Mouse (Mus musculus): Measurements from ENCODE around the gene Crb2. TPM values are rescaled to one million over a fixed set of nuclear protein-coding genes. Genes with fewer than 3 reads are reported as not detected.

Gene Crb2
- polyA plus RNA-seq, 1 experiment from 2014 or later, result 2.2 TPM

GRCm38 (mm10) chr2:37777958-37778720, 2.1 kb downstream of the Crb2 start:
- H3K27me3 ChIP-seq (ENCODE audit: control insufficient read depth, insufficient read depth, low read length), result 0 out of 2 replicates have a peak, but pooled peaks cover 3% of the 10 kb centered on the region
- no peak for ATAC-seq (ENCODE audit: insufficient number of reproducible peaks, insufficient read depth, low FRiP score, low read depth)
- H3K36me3 ChIP-seq (ENCODE audit: control insufficient read depth, insufficient read depth, low read length), result no peaks in the 10 kb centered on the region
- no peak overlapping the region for H3K4me2 ChIP-seq (ENCODE audit: low read length)
- H3K27ac ChIP-seq (replicated peaks in 1 of 2; ENCODE audit: control insufficient read depth in 1 of 2, insufficient read depth in 1 of 2, low read depth in 2 of 2, low read length in 2 of 2), result no peak overlapping the region
- H3K4me1 ChIP-seq (ENCODE audit: control insufficient read depth in 2 of 2, insufficient read depth in 2 of 2, low read length in 2 of 2), result peaks cover 46 to 50% of the 10 kb centered on the region in 2 experiments
- no peaks in the 10 kb centered on the region for H3K9me3 ChIP-seq (ENCODE audit: control insufficient read depth, low read length)
- H3K9ac ChIP-seq (ENCODE audit: low read length), result no peak overlapping the region
- H3K4me3 ChIP-seq (ENCODE audit: control insufficient read depth in 1 of 2, insufficient read depth in 1 of 2, low read depth in 1 of 2, low read length in 2 of 2), result no peak overlapping the region
- WGBS, result 44% methylated on average over 10 of the region's 10 CpGs

GRCm38 (mm10) chr2:37780270-37780929, 4.4 kb downstream of the Crb2 start:
- 0 out of 2 replicates have a peak, but pooled peaks cover 3% of the 10 kb centered on the region for H3K27me3 ChIP-seq (ENCODE audit: control insufficient read depth, insufficient read depth, low read length)
- 2% methylated on average over 14 of the region's 14 CpGs for WGBS
- peak overlapping the region; percentile 27 to 29 for H3K4me3 ChIP-seq (ENCODE audit: control insufficient read depth in 1 of 2, insufficient read depth in 1 of 2, low read depth in 1 of 2, low read length in 2 of 2)
- H3K27ac ChIP-seq (replicated peaks in 1 of 2; ENCODE audit: control insufficient read depth in 1 of 2, insufficient read depth in 1 of 2, low read depth in 2 of 2, low read length in 2 of 2), result peak overlapping the region; percentile 7 to 42; a peak in 3 of 4 replicates
- no peaks in the 10 kb centered on the region for H3K36me3 ChIP-seq (ENCODE audit: control insufficient read depth, insufficient read depth, low read length)
- no peaks in the 10 kb centered on the region for H3K9me3 ChIP-seq (ENCODE audit: control insufficient read depth, low read length)
- peak overlapping the region; percentile 63 for H3K4me2 ChIP-seq (ENCODE audit: low read length)
- peak overlapping the region; percentile 31; the same call in 1 of the 2 replicates for H3K9ac ChIP-seq (ENCODE audit: low read length)
- H3K4me1 ChIP-seq (ENCODE audit: control insufficient read depth in 2 of 2, insufficient read depth in 2 of 2, low read length in 2 of 2), result peaks cover 46 to 50% of the 10 kb centered on the region in 2 experiments
- ATAC-seq (ENCODE audit: insufficient number of reproducible peaks, insufficient read depth, low FRiP score, low read depth), result peak; percentile 58

GRCm38 (mm10) chr2:37781421-37781820, 5.4 kb downstream of the Crb2 start:
- Histone ChIP-seq H3K4me3 (ENCODE audit: control insufficient read depth in 1 of 2, insufficient read depth in 1 of 2, low read depth in 1 of 2, low read length in 2 of 2) (no peak overlapping the region), H3K27me3 (ENCODE audit: control insufficient read depth, insufficient read depth, low read length) (0 out of 2 replicates have a peak, but pooled peaks cover 6% of the 10 kb centered on the region), H3K9ac (ENCODE audit: low read length) (no peak overlapping the region), H3K4me1 (ENCODE audit: control insufficient read depth in 2 of 2, insufficient read depth in 2 of 2, low read length in 2 of 2) (peaks cover 43 to 46% of the 10 kb centered on the region in 2 experiments), H3K27ac (replicated peaks in 1 of 2; ENCODE audit: control insufficient read depth in 1 of 2, insufficient read depth in 1 of 2, low read depth in 2 of 2, low read length in 2 of 2) (peak overlapping the region; percentile 12 to 42; a peak in 2 of 4 replicates), H3K4me2 (ENCODE audit: low read length) (no peak overlapping the region), H3K36me3 (ENCODE audit: control insufficient read depth, insufficient read depth, low read length) (no peaks in the 10 kb centered on the region), H3K9me3 (ENCODE audit: control insufficient read depth, low read length) (no peaks in the 10 kb centered on the region)
- ATAC-seq (ENCODE audit: insufficient number of reproducible peaks, insufficient read depth, low FRiP score, low read depth), result no peak
- WGBS, result 4% methylated on average over 3 of the region's 3 CpGs

- Histone ChIP-seq H3K9me3 (ENCODE audit: control insufficient read depth, low read length) (no peaks in the 10 kb centered on the region), H3K4me3 (ENCODE audit: control insufficient read depth in 1 of 2, insufficient read depth in 1 of 2, low read depth in 1 of 2, low read length in 2 of 2) (no peak overlapping the region), H3K27ac (replicated peaks in 1 of 2; ENCODE audit: control insufficient read depth in 1 of 2, insufficient read depth in 1 of 2, low read depth in 2 of 2, low read length in 2 of 2) (0 out of 4 replicates have a peak overlapping the region, but pooled peaks of 1 of the 2 experiments have one; percentile 42), H3K4me1 (ENCODE audit: control insufficient read depth in 2 of 2, insufficient read depth in 2 of 2, low read length in 2 of 2) (peaks cover 41% of the 10 kb centered on the region in 2 experiments), H3K27me3 (ENCODE audit: control insufficient read depth, insufficient read depth, low read length) (0 out of 2 replicates have a peak, but pooled peaks cover 6% of the 10 kb centered on the region), H3K9ac (ENCODE audit: low read length) (no peak overlapping the region), H3K4me2 (ENCODE audit: low read length) (no peak overlapping the region), H3K36me3 (ENCODE audit: control insufficient read depth, insufficient read depth, low read length) (no peaks in the 10 kb centered on the region)
- 35% methylated on average over 7 of the region's 7 CpGs for WGBS
- ATAC-seq (ENCODE audit: insufficient number of reproducible peaks, insufficient read depth, low FRiP score, low read depth), result no peak
These were observed 6.0 kb downstream of the Crb2 start for GRCm38 (mm10) chr2:37782002-37782401.

DNA sequence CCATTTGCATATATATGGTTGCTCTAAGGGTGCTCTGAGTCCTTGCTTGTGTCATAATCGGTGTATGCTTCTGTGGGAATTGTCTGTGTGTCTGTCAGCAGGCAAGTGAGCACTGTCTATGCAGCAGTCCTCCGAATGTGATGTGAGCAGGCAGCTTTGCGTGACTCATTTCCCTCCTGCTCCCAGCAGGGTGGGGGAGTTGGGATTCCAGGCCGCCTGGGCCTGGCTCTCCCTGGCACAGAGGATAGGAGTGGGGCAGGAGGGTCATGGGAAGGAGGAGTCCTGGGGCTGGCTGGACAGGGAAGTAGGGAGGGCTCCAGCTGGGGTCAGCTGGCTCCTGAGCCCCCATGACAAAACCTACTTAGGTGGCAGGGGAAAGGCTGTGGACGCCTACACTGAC, 8.4 kb downstream of the Crb2 start:
- Histone ChIP-seq H3K4me3 (ENCODE audit: control insufficient read depth in 1 of 2, insufficient read depth in 1 of 2, low read depth in 1 of 2, low read length in 2 of 2) (no peak overlapping the region), H3K4me2 (ENCODE audit: low read length) (no peak overlapping the region), H3K4me1 (ENCODE audit: control insufficient read depth in 2 of 2, insufficient read depth in 2 of 2, low read length in 2 of 2) (peaks cover 46 to 47% of the 10 kb centered on the region in 2 experiments), H3K36me3 (ENCODE audit: control insufficient read depth, insufficient read depth, low read length) (no peaks in the 10 kb centered on the region), H3K9ac (ENCODE audit: low read length) (no peak overlapping the region), H3K27ac (replicated peaks in 1 of 2; ENCODE audit: control insufficient read depth in 1 of 2, insufficient read depth in 1 of 2, low read depth in 2 of 2, low read length in 2 of 2) (no peak overlapping the region), H3K9me3 (ENCODE audit: control insufficient read depth, low read length) (no peaks in the 10 kb centered on the region), H3K27me3 (ENCODE audit: control insufficient read depth, insufficient read depth, low read length) (peaks cover 9% of the 10 kb centered on the region; the same call in 1 of the 2 replicates)
- ATAC-seq (ENCODE audit: insufficient number of reproducible peaks, insufficient read depth, low FRiP score, low read depth), result no peak
- 50% methylated on average over 5 of the region's 5 CpGs for WGBS

- 18% methylated on average over 52 of the region's 52 CpGs for WGBS
- Histone ChIP-seq H3K4me1 (ENCODE audit: control insufficient read depth in 2 of 2, insufficient read depth in 2 of 2, low read length in 2 of 2) (peaks cover 27 to 28% of the 10 kb centered on the region in 2 experiments), H3K9ac (ENCODE audit: low read length) (peak overlapping the region; percentile 61; the same call in 1 of the 2 replicates), H3K36me3 (ENCODE audit: control insufficient read depth, insufficient read depth, low read length) (no peaks in the 10 kb centered on the region), H3K27ac (replicated peaks in 1 of 2; ENCODE audit: control insufficient read depth in 1 of 2, insufficient read depth in 1 of 2, low read depth in 2 of 2, low read length in 2 of 2) (no peak overlapping the region), H3K4me2 (ENCODE audit: low read length) (peak overlapping the region; percentile 80), H3K9me3 (ENCODE audit: control insufficient read depth, low read length) (no peaks in the 10 kb centered on the region), H3K4me3 (ENCODE audit: control insufficient read depth in 1 of 2, insufficient read depth in 1 of 2, low read depth in 1 of 2, low read length in 2 of 2) (peak overlapping the region; percentile 41 to 43), H3K27me3 (ENCODE audit: control insufficient read depth, insufficient read depth, low read length) (peaks cover 9% of the 10 kb centered on the region; the same call in 1 of the 2 replicates)
- ATAC-seq (ENCODE audit: insufficient number of reproducible peaks, insufficient read depth, low FRiP score, low read depth), result no peak
These were observed 10.4 kb downstream of the Crb2 start for GRCm38 (mm10) chr2:37786461-37786860.

DNA sequence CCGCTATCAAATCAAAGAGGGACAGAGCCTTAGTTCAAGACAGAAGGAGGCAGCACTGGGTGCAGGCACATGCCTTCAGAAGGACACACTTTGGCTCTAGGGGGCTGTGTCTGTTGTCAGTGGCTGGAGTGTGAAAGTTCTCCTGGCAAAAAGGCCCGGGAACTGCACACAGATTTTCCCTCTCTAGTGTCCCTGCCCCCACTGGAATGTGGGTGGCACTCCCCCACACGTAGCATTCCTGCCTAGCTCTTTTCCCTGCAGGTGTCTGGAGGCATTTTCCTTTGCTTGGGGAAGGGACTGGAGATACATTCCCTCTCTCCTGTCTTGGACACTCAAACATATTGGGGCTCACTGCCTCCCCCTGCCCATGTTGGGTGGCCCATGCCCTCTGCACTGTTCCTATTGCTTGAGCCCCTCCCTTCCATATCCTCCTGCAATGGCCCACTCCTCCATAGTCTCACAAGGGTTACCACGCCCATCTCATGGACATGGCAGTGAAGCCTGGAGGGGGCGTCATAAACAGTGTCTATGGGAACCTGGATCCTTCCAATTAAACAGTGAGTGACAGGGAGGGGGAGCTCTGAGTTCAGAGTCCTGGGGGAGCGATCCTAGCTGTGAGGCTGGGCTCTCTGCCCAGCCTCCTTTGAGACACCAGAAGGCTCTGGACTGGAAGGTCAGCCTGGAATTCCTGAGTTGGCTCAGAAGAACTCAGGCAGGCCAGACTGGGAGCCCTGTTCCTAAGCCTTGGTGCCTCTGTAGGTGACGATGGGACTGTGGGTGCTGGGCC, 12.3 kb downstream of the Crb2 start:
- Histone ChIP-seq H3K27me3 (ENCODE audit: control insufficient read depth, insufficient read depth, low read length) (peaks cover 24% of the 10 kb centered on the region), H3K4me1 (ENCODE audit: control insufficient read depth in 2 of 2, insufficient read depth in 2 of 2, low read length in 2 of 2) (peaks cover 21 to 22% of the 10 kb centered on the region in 2 experiments), H3K4me3 (ENCODE audit: control insufficient read depth in 1 of 2, insufficient read depth in 1 of 2, low read depth in 1 of 2, low read length in 2 of 2) (no peak overlapping the region), H3K9ac (ENCODE audit: low read length) (no peak overlapping the region), H3K9me3 (ENCODE audit: control insufficient read depth, low read length) (no peaks in the 10 kb centered on the region), H3K36me3 (ENCODE audit: control insufficient read depth, insufficient read depth, low read length) (no peaks in the 10 kb centered on the region), H3K4me2 (ENCODE audit: low read length) (no peak overlapping the region), H3K27ac (replicated peaks in 1 of 2; ENCODE audit: control insufficient read depth in 1 of 2, insufficient read depth in 1 of 2, low read depth in 2 of 2, low read length in 2 of 2) (no peak overlapping the region)
- ATAC-seq (ENCODE audit: insufficient number of reproducible peaks, insufficient read depth, low FRiP score, low read depth), result no peak
- 50% methylated on average over 7 of the region's 7 CpGs for WGBS

Data from heart, embryonic 14.5 days (tissue).